Mouse (Mus musculus): Measurements from ENCODE around the gene Tef.

- no peak for TF ChIP-seq CTCF (IDR thresholded peaks at IDR 0.05; ENCODE audit: insufficient read depth, low read length)
- peak; percentile 75; the same call in 1 of the 2 replicates for TF ChIP-seq POLR2A (IDR thresholded peaks at IDR 0.05; ENCODE audit: borderline replicate concordance, extremely low read depth, low read depth, low read length)
Measured at GRCm38 (mm10) chr15:81836124-81836821, 34.1 kb downstream of the Tef start.

Measured in lung, adult 2 months (tissue).